Mouse (Mus musculus): ENCODE results near the gene Fam118b. TPM values are rescaled to one million over a fixed set of nuclear protein-coding genes. Genes with fewer than 3 reads are reported as not detected.

Gene Fam118b
- total RNA-seq, 2 experiments from 2014 or later, result 22.6 to 28.3 TPM

GRCm38 (mm10) chr9:35264509-35264908, 3.1 kb downstream of the Fam118b start:
- no peak for DNase-seq (ENCODE audit: low spot score)

DNA sequence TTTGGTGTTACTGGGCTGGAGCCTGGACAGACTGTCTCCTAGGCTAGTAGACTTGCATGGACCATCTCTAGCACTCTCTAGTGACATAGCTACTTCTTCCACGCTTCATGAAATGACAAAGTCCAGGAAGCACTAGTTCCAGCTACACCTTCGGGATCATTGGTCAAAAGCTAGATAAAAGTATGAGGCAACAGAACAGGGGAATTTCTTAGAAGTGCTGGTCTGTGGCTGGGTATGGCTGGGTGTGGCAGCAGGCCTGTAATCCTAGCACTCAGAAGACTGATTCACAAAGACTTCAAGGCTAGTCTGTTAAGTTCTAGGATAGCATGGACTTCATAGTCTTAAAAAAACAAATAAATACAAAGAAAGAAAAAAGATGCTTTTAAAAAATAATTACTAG, 4.2 kb downstream of the Fam118b start:
- DNase-seq (ENCODE audit: low spot score), result no peak

DNA sequence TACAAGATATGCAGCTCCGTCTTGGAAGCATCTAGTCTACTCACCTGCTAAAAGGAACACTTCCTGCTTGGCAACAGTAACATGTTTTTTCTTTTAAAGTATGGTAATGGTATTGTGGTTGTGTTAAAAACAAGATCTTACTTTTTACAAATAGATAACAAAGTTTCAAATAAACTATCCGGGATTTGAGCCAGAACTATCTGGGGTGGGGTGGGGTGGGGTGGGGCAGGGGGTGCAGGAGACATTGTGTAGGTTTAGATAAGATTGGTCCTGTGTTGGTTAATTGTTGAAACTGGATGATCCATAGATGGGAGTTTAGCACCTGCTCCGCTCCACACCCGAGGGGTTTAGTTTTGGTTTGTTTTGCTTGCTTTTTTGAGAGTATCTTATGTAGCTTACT, 5.2 kb downstream of the Fam118b start:
- no peak for DNase-seq (ENCODE audit: low spot score)

DNA sequence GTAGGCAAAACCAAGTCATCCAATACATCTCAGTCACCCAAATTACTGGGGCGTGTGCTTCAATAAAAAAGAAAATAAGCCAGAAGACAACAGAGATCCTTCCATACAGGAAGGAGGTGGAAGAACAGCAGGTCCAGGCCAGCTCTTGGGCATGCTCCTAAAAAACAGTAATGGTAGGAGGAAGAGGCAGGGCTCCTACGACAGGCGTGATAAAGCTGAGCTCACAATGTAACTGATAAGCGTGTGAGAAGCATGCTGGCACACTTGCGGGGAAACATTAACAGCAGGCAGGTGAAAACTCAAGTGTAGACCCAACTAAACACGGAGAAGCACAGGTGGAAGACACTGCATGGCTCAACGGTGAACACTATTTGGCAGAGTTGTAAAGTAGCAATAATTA, 10.2 kb downstream of the Fam118b start:
- DNase-seq (ENCODE audit: low spot score), result no peak

- no peak for DNase-seq (ENCODE audit: low spot score)
Measured at GRCm38 (mm10) chr9:35249476-35249875, 18.1 kb downstream of the Fam118b start.

DNA sequence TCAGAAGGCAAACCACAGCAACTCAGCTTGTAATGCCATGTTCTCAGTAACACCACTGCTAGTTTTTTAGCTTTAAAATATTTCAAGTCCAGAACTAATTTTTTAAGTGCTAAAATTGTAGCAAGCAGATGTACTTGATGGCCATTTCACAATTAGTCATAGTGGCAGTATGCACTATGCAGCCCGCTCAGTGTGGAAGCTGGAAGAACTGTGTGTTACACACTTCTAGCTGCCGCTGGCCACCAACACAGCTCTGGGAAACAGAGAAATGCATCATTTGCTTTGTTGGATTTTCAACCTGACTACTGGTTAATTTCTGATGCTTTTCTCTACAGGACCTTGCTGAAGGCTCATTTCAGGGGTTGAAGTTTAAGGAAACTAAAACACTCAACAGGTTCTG, 20.2 kb downstream of the Fam118b start:
- no peak for DNase-seq (ENCODE audit: low spot score)

DNA sequence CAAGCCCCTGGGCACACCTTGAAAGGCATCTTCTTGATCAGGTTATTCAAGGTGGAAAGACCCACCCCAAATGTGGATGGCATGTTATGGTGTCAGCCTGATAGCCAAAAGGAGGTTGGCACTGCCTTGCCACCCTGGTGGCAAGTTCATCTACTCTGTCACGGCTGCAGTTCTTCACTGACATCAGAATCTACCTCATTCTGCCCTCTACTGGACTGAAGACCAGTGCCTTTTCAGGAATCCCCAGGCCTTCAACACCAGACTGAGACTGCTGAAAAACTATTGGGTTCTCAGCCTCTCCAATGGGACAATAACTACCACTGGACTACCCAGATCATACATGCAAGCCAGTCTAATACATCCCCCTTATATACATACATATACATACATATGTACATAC, 27.9 kb downstream of the Fam118b start:
- peak; percentile 15 for DNase-seq (ENCODE audit: low spot score)

DNA sequence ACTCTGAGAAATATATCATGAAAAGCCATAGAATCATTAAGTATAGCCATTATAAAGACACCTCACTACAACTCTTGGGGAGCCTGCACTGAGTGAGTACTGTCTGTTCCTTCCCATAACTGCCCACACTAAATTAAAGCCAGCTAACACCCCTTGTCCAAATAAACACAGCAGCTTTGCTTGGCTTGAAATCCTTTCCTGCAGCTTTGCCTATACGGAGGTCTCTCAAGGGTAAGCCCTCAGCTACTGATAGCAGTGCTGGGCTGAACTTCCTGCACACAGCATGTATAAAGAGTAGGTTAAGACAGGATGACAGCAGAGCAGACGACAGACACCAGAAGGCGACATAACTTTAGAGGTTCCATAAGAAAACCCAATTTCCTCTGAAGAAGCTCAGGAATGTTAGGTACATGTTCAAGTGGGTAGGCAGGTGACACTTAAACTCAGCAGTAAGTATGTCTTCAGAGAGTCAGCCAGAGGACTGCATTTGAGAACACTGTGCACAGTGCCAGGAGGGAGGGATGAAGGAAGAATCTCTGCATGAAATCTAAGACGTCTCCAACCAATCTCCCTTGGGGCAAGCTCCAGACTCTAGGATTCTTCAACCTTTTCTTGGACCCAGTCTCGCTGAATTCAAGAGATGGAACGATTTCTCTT, 28.6 kb downstream of the Fam118b start:
- DNase-seq (ENCODE audit: low spot score), result peak; percentile 65

GRCm38 (mm10) chr9:35238371-35238770, 29.2 kb downstream of the Fam118b start:
- DNase-seq (ENCODE audit: low spot score), result no peak

GRCm38 (mm10) chr9:35235996-35236395, 31.6 kb downstream of the Fam118b start:
- DNase-seq (ENCODE audit: low spot score), result no peak

DNA sequence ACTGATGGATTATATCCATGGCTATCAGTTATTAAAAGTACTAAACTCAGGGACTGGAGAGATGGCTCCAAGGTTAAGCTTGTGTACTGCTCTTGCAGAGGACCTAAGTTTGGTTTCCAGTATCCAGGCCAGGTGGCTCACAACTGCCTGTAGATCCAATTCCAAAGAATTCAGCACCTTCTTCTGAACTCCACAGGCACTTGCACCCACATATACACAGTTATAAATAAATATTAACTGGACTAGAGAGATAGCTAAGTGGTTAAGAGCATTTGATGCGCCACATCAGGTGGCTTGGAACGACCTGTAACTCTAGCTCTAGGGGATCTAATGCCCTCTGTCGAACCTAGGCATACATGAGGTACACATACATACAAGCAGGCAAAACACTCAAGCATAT, 38.9 kb downstream of the Fam118b start:
- peak; percentile 59 for DNase-seq (ENCODE audit: low spot score)

- DNase-seq (ENCODE audit: low spot score), result no peak
Measured at GRCm38 (mm10) chr9:35223466-35223865, 44.1 kb downstream of the Fam118b start.

GRCm38 (mm10) chr9:35217963-35218362, 49.6 kb downstream of the Fam118b start:
- peak; percentile 63 for DNase-seq (ENCODE audit: low spot score)

GRCm38 (mm10) chr9:35211573-35212511, 55.8 kb downstream of the Fam118b start:
- peak; percentile 82 for DNase-seq (ENCODE audit: low spot score)

- DNase-seq (ENCODE audit: low spot score), result peak; percentile 99
Measured at GRCm38 (mm10) chr9:35210542-35211474, 56.8 kb downstream of the Fam118b start, which contains the start of gene Foxred1. Gene Foxred1 (minus strand): TSS chr9:35211055.

DNA sequence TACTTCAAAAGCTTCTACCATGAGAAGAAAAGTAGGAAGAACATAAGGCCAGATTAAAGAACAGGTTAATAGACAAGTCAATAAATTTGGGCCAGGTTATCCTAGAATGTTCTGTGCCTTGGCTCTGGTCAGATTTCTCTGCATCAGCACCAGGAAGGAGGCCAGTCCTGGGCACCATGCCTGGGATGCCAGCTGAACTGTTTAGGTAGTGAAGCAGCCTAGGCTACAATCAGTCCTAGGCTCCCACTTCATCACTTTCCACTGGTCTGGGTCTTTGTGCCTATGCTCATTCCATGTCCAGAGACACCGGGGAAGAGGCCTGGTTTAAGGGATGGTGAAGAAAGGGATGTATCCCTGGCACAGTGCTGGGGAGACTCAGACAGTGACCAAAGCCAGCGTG, 63.2 kb downstream of the Fam118b start:
- peak; percentile 85 for DNase-seq (ENCODE audit: low spot score)

- DNase-seq (ENCODE audit: low spot score), result peak; percentile 48
Measured at GRCm38 (mm10) chr9:35203536-35203935, 64.1 kb downstream of the Fam118b start.

- no peak for DNase-seq (ENCODE audit: low spot score)
Measured at GRCm38 (mm10) chr9:35200529-35201060, 67.0 kb downstream of the Fam118b start.

- DNase-seq (ENCODE audit: low spot score), result peak; percentile 96
Measured at GRCm38 (mm10) chr9:35199772-35200471, 67.7 kb downstream of the Fam118b start, which contains the start of the genes Srpr and Tirap. Gene Srpr (plus strand): TSS chr9:35200175. Gene Tirap (minus strand): TSS chr9:35200291.

All from gastrocnemius, adult 18-20 months (tissue).